Mouse (Mus musculus) ovary, postnatal 36 days (tissue): ENCODE measurements around the gene Hsd17b12.
A peak's percentile ranks its signal among the peaks of the same experiment; 100 is the strongest.

Source experiments
- DNase-seq: peaks from one replicate; pipeline ENCODE4 v3.0.0; 2022; ENCODE audit warnings: low spot score, mixed read lengths

The Hsd17b12 gene

GRCm38 (mm10) chr2:94069482-94069881, 88.3 kb downstream of the Hsd17b12 start:
- DNase-seq = no peak

- DNase-seq = no peak
Observed at GRCm38 (mm10) chr2:94066540-94067135, 91.1 kb downstream of the Hsd17b12 start.

- no peak for DNase-seq
Observed at GRCm38 (mm10) chr2:94066120-94066519, 91.6 kb downstream of the Hsd17b12 start.

- no peak for DNase-seq
Observed at GRCm38 (mm10) chr2:94062791-94063190, 95.0 kb downstream of the Hsd17b12 start.

GRCm38 (mm10) chr2:94059459-94059858, 98.3 kb downstream of the Hsd17b12 start:
- DNase-seq = no peak

GRCm38 (mm10) chr2:94054813-94055212, 103.0 kb downstream of the Hsd17b12 start:
- no peak for DNase-seq

- no peak for DNase-seq
Observed at GRCm38 (mm10) chr2:94051952-94052351, 105.8 kb downstream of the Hsd17b12 start.

GRCm38 (mm10) chr2:94050901-94051300, 106.9 kb downstream of the Hsd17b12 start:
- no peak for DNase-seq

GRCm38 (mm10) chr2:94049471-94050176, 108.1 kb downstream of the Hsd17b12 start:
- DNase-seq = no peak

- DNase-seq = no peak
Observed at GRCm38 (mm10) chr2:94048733-94049470, 108.9 kb downstream of the Hsd17b12 start.

GRCm38 (mm10) chr2:94048271-94048670, 109.5 kb downstream of the Hsd17b12 start:
- DNase-seq = no peak

GRCm38 (mm10) chr2:94045411-94046090, 112.2 kb downstream of the Hsd17b12 start:
- DNase-seq = no peak

GRCm38 (mm10) chr2:94044174-94044573, 113.6 kb downstream of the Hsd17b12 start:
- DNase-seq = no peak

GRCm38 (mm10) chr2:94043662-94044061, 114.1 kb downstream of the Hsd17b12 start:
- DNase-seq = no peak

GRCm38 (mm10) chr2:94042461-94042860, 115.3 kb downstream of the Hsd17b12 start:
- no peak for DNase-seq

- no peak for DNase-seq
Observed at GRCm38 (mm10) chr2:94040391-94041125, 117.2 kb downstream of the Hsd17b12 start.

- peak; percentile 57 for DNase-seq
Observed at GRCm38 (mm10) chr2:94035428-94036331, 122.1 kb downstream of the Hsd17b12 start.

- no peak for DNase-seq
Observed at GRCm38 (mm10) chr2:94030602-94031001, 127.2 kb downstream of the Hsd17b12 start.

- DNase-seq = no peak
Observed at GRCm38 (mm10) chr2:94024637-94025036, 133.1 kb downstream of the Hsd17b12 start.
